Mouse (Mus musculus): ENCODE results near the gene Slc2a13. TPM values are rescaled to one million over a fixed set of nuclear protein-coding genes. Genes with fewer than 3 reads are reported as not detected.

Slc2a13 gene
- polyA plus RNA-seq, 1 experiment from 2014 or later = 2.0 TPM

- Histone ChIP-seq H3K4me1 (replicated peaks; ENCODE audit: control insufficient read depth, insufficient read depth, low read length) (no peaks in the 10 kb centered on the region), H3K36me3 (ENCODE audit: control insufficient read depth, insufficient read depth, low read length) (no peaks in the 10 kb centered on the region), H3K27ac (ENCODE audit: low read depth, low read length) (no peak overlapping the region), H3K9me3 (ENCODE audit: control insufficient read depth, low read length) (no peaks in the 10 kb centered on the region), H3K4me3 (ENCODE audit: low read depth, low read length) (no peak overlapping the region), H3K4me2 (ENCODE audit: low read depth, low read length, severe bottlenecking) (no peak overlapping the region), H3K9ac (ENCODE audit: low read length) (no peak overlapping the region), H3K27me3 (ENCODE audit: control insufficient read depth, insufficient read depth, low read length) (no peaks in the 10 kb centered on the region)
- no peak for ATAC-seq (replicated peaks; ENCODE audit: low FRiP score)
- no peak for DNase-seq (ENCODE audit: low spot score)
- 91% methylated on average over 1 of the region's 1 CpGs for WGBS
These were observed 309.1 kb downstream of the Slc2a13 start for GRCm38 (mm10) chr15:91263926-91264325.

GRCm38 (mm10) chr15:91260578-91260977 lies 312.5 kb downstream of the Slc2a13 start:
- H3K9ac ChIP-seq (ENCODE audit: low read length) = no peak overlapping the region
- H3K4me3 ChIP-seq (ENCODE audit: low read depth, low read length) = no peak overlapping the region
- H3K36me3 ChIP-seq (ENCODE audit: control insufficient read depth, insufficient read depth, low read length) = no peaks in the 10 kb centered on the region
- H3K9me3 ChIP-seq (ENCODE audit: control insufficient read depth, low read length) = no peaks in the 10 kb centered on the region
- no peaks in the 10 kb centered on the region for H3K4me1 ChIP-seq (replicated peaks; ENCODE audit: control insufficient read depth, insufficient read depth, low read length)
- no peaks in the 10 kb centered on the region for H3K27me3 ChIP-seq (ENCODE audit: control insufficient read depth, insufficient read depth, low read length)
- no peak overlapping the region for H3K27ac ChIP-seq (ENCODE audit: low read depth, low read length)
- WGBS = 79% methylated on average over 5 of the region's 5 CpGs
- ATAC-seq (replicated peaks; ENCODE audit: low FRiP score) (no peak), DNase-seq (ENCODE audit: low spot score) (no peak)
- no peak overlapping the region for H3K4me2 ChIP-seq (ENCODE audit: low read depth, low read length, severe bottlenecking)

GRCm38 (mm10) chr15:91257140-91257539 lies 315.9 kb downstream of the Slc2a13 start:
- no peaks in the 10 kb centered on the region for H3K36me3 ChIP-seq (ENCODE audit: control insufficient read depth, insufficient read depth, low read length)

GRCm38 (mm10) chr15:91255308-91255707 lies 317.8 kb downstream of the Slc2a13 start:
- H3K4me1 ChIP-seq (replicated peaks; ENCODE audit: control insufficient read depth, insufficient read depth, low read length) = 0 out of 2 replicates have a peak, but pooled peaks cover 1% of the 10 kb centered on the region
- DNase-seq (ENCODE audit: low spot score) (no peak), ATAC-seq (replicated peaks; ENCODE audit: low FRiP score) (no peak)
- no peaks in the 10 kb centered on the region for H3K36me3 ChIP-seq (ENCODE audit: control insufficient read depth, insufficient read depth, low read length)
- H3K4me3 ChIP-seq (ENCODE audit: low read depth, low read length) = no peak overlapping the region
- H3K9me3 ChIP-seq (ENCODE audit: control insufficient read depth, low read length) = no peaks in the 10 kb centered on the region
- H3K27ac ChIP-seq (ENCODE audit: low read depth, low read length) = no peak overlapping the region
- no peaks in the 10 kb centered on the region for H3K27me3 ChIP-seq (ENCODE audit: control insufficient read depth, insufficient read depth, low read length)
- H3K4me2 ChIP-seq (ENCODE audit: low read depth, low read length, severe bottlenecking) = no peak overlapping the region
- no peak overlapping the region for H3K9ac ChIP-seq (ENCODE audit: low read length)
- 92% methylated on average over 2 of the region's 2 CpGs for WGBS

More at GRCm38 (mm10) chr15:91257140-91257539, 315.9 kb downstream of the Slc2a13 start:
- H3K27ac ChIP-seq (ENCODE audit: low read depth, low read length) = no peak overlapping the region
- ATAC-seq (replicated peaks; ENCODE audit: low FRiP score) = no peak
- H3K9ac ChIP-seq (ENCODE audit: low read length) = no peak overlapping the region
- H3K9me3 ChIP-seq (ENCODE audit: control insufficient read depth, low read length) = no peaks in the 10 kb centered on the region
- 74% methylated on average over 11 of the region's 11 CpGs for WGBS
- no peaks in the 10 kb centered on the region for H3K27me3 ChIP-seq (ENCODE audit: control insufficient read depth, insufficient read depth, low read length)
- H3K4me1 ChIP-seq (replicated peaks; ENCODE audit: control insufficient read depth, insufficient read depth, low read length) = no peaks in the 10 kb centered on the region
- no peak overlapping the region for H3K4me3 ChIP-seq (ENCODE audit: low read depth, low read length)
- H3K4me2 ChIP-seq (ENCODE audit: low read depth, low read length, severe bottlenecking) = no peak overlapping the region
- no peak for DNase-seq (ENCODE audit: low spot score)

GRCm38 (mm10) chr15:91252956-91253355 lies 320.1 kb downstream of the Slc2a13 start:
- Histone ChIP-seq H3K4me3 (ENCODE audit: low read depth, low read length) (no peak overlapping the region), H3K4me1 (replicated peaks; ENCODE audit: control insufficient read depth, insufficient read depth, low read length) (0 out of 2 replicates have a peak, but pooled peaks cover 1% of the 10 kb centered on the region), H3K4me2 (ENCODE audit: low read depth, low read length, severe bottlenecking) (no peak overlapping the region), H3K9ac (ENCODE audit: low read length) (no peak overlapping the region), H3K27ac (ENCODE audit: low read depth, low read length) (no peak overlapping the region), H3K9me3 (ENCODE audit: control insufficient read depth, low read length) (no peaks in the 10 kb centered on the region), H3K27me3 (ENCODE audit: control insufficient read depth, insufficient read depth, low read length) (no peaks in the 10 kb centered on the region), H3K36me3 (ENCODE audit: control insufficient read depth, insufficient read depth, low read length) (no peaks in the 10 kb centered on the region)
- 53% methylated on average over 8 of the region's 8 CpGs for WGBS
- DNase-seq (ENCODE audit: low spot score) = no peak
- ATAC-seq (replicated peaks; ENCODE audit: low FRiP score) = no peak

- Histone ChIP-seq H3K36me3 (ENCODE audit: control insufficient read depth, insufficient read depth, low read length) (no peaks in the 10 kb centered on the region), H3K4me3 (ENCODE audit: low read depth, low read length) (no peak overlapping the region), H3K9ac (ENCODE audit: low read length) (no peak overlapping the region), H3K27ac (ENCODE audit: low read depth, low read length) (no peak overlapping the region), H3K4me2 (ENCODE audit: low read depth, low read length, severe bottlenecking) (no peak overlapping the region), H3K27me3 (ENCODE audit: control insufficient read depth, insufficient read depth, low read length) (no peaks in the 10 kb centered on the region), H3K9me3 (ENCODE audit: control insufficient read depth, low read length) (no peaks in the 10 kb centered on the region), H3K4me1 (replicated peaks; ENCODE audit: control insufficient read depth, insufficient read depth, low read length) (0 out of 2 replicates have a peak, but pooled peaks cover 1% of the 10 kb centered on the region)
- WGBS = 71% methylated on average over 9 of the region's 9 CpGs
- no peak for ATAC-seq (replicated peaks; ENCODE audit: low FRiP score)
- no peak for DNase-seq (ENCODE audit: low spot score)
These were observed 321.3 kb downstream of the Slc2a13 start for GRCm38 (mm10) chr15:91251544-91252408.

- no peak overlapping the region for H3K4me2 ChIP-seq (ENCODE audit: low read depth, low read length, severe bottlenecking)
- H3K9me3 ChIP-seq (ENCODE audit: control insufficient read depth, low read length) = no peaks in the 10 kb centered on the region
- no peaks in the 10 kb centered on the region for H3K27me3 ChIP-seq (ENCODE audit: control insufficient read depth, insufficient read depth, low read length)
- H3K9ac ChIP-seq (ENCODE audit: low read length) = no peak overlapping the region
- H3K36me3 ChIP-seq (ENCODE audit: control insufficient read depth, insufficient read depth, low read length) = no peaks in the 10 kb centered on the region
- ATAC-seq (replicated peaks; ENCODE audit: low FRiP score) (no peak), DNase-seq (ENCODE audit: low spot score) (no peak)
- 0 out of 2 replicates have a peak, but pooled peaks cover 1% of the 10 kb centered on the region for H3K4me1 ChIP-seq (replicated peaks; ENCODE audit: control insufficient read depth, insufficient read depth, low read length)
- H3K4me3 ChIP-seq (ENCODE audit: low read depth, low read length) = no peak overlapping the region
- H3K27ac ChIP-seq (ENCODE audit: low read depth, low read length) = no peak overlapping the region
- whole genome bisulfite sequencing = 67% methylated on average over 6 of the region's 6 CpGs
These were observed 322.2 kb downstream of the Slc2a13 start for GRCm38 (mm10) chr15:91250815-91251214.

GRCm38 (mm10) chr15:91240683-91241335 lies 332.3 kb downstream of the Slc2a13 start:
- 91% methylated on average over 3 of the region's 3 CpGs for WGBS
- H3K4me3 ChIP-seq (ENCODE audit: low read depth, low read length) = no peak overlapping the region
- no peak overlapping the region for H3K9ac ChIP-seq (ENCODE audit: low read length)
- H3K4me1 ChIP-seq (replicated peaks; ENCODE audit: control insufficient read depth, insufficient read depth, low read length) = no peaks in the 10 kb centered on the region; the same call in 1 of the 2 replicates
- no peaks in the 10 kb centered on the region for H3K36me3 ChIP-seq (ENCODE audit: control insufficient read depth, insufficient read depth, low read length)
- no peaks in the 10 kb centered on the region for H3K9me3 ChIP-seq (ENCODE audit: control insufficient read depth, low read length)
- no peak overlapping the region for H3K27ac ChIP-seq (ENCODE audit: low read depth, low read length)
- H3K27me3 ChIP-seq (ENCODE audit: control insufficient read depth, insufficient read depth, low read length) = no peaks in the 10 kb centered on the region
- ATAC-seq (replicated peaks; ENCODE audit: low FRiP score) = no peak
- H3K4me2 ChIP-seq (ENCODE audit: low read depth, low read length, severe bottlenecking) = no peak overlapping the region
- no peak for DNase-seq (ENCODE audit: low spot score)

All from forebrain, embryonic 11.5 days (tissue).